Mouse (Mus musculus) lung, postnatal 0 days (tissue): Measurements from ENCODE around the gene Ankrd53. TPM values are rescaled to one million over a fixed set of nuclear protein-coding genes. Genes with fewer than 3 reads are reported as not detected.

Source experiments
- ATAC-seq: fragments of 200-750 bp; cut with Nextera tagmentation; 2 replicates; pipeline ENCODE4 v1.8.0; 2017; ENCODE audit warnings: moderate library complexity
- DNase-seq: peaks from one replicate; pipeline ENCODE4 v3.0.0-alpha.2; 2016; ENCODE audit warnings: low spot score
- H3K27ac ChIP-seq: fragments of 300-500 bp; sonication (generic); 2 replicates; pipeline ENCODE4 v1.5.1; 2014; ENCODE audit warnings: antibody characterized with exemption, mild to moderate bottlenecking, low read length, mixed read lengths
- H3K27me3 ChIP-seq: fragments of 300-500 bp; sonication (generic); replicated peaks from 2 replicates; pipeline ENCODE4 v1.6.1; 2014; ENCODE audit warnings: low read length, mixed read lengths; ENCODE audit not compliant: insufficient read depth
- H3K36me3 ChIP-seq: fragments of 300-500 bp; sonication (generic); 2 replicates; pipeline ENCODE4 v1.6.1; 2014; ENCODE audit warnings: low read length, mixed read lengths; ENCODE audit not compliant: insufficient read depth
- H3K4me1 ChIP-seq: fragments of 300-500 bp; sonication (generic); 2 replicates; pipeline ENCODE4 v1.6.1; 2014; ENCODE audit warnings: antibody characterized with exemption, low read depth, low read length, mixed read lengths; ENCODE audit not compliant: insufficient read depth
- H3K4me2 ChIP-seq: fragments of 300-500 bp; sonication (generic); replicated peaks from 2 replicates; pipeline ENCODE4 v1.6.1; 2014; ENCODE audit warnings: low read depth, mild to moderate bottlenecking, low read length, moderate library complexity, mixed read lengths
- H3K4me3 ChIP-seq: fragments of 300-500 bp; sonication (generic); 2 replicates; pipeline ENCODE4 v1.5.1; 2014; ENCODE audit warnings: low read depth, low read length
- H3K9ac ChIP-seq: fragments of 300-500 bp; sonication (generic); replicated peaks from 2 replicates; pipeline ENCODE4 v1.6.1; 2014; ENCODE audit warnings: low read depth, mild to moderate bottlenecking
- H3K9me3 ChIP-seq: fragments of 300-500 bp; sonication (generic); 2 replicates; pipeline ENCODE4 v1.6.1; 2016; ENCODE audit warnings: low read length, mixed read lengths
- CTCF ChIP-seq: IDR thresholded peaks from 2 replicates; pipeline ENCODE4 v1.5.1; 2016; ENCODE audit warnings: antibody characterized with exemption, mild to moderate bottlenecking
- EP300 ChIP-seq: IDR thresholded peaks from 2 replicates; pipeline ENCODE4 v1.6.1; 2016; ENCODE audit warnings: antibody characterized with exemption, mild to moderate bottlenecking, control low read depth
- WGBS: fragments of 180-500 bp; shearing (Covaris S2); extraction: QIAGEN DNeasy Blood & Tissue Kit; methylation state at CpG from one replicate; pipeline ENCODE4 v1.1.7; 2014; 5-methylcytosine and 5-hydroxymethylcytosine counted together
- polyA plus RNA-seq: library from polyadenylated mRNA; unstranded; fragments of >200 nt; fragmentation: Nextera tagmentation; extraction: Ambion mirVana; gene quantifications from 2 replicates; pipeline ENCODE4 v1.2.1, GENCODE M21; 2015

The Ankrd53 gene
- polyA plus RNA-seq, 1 experiment from 2014 or later: 0.12 TPM

DNA sequence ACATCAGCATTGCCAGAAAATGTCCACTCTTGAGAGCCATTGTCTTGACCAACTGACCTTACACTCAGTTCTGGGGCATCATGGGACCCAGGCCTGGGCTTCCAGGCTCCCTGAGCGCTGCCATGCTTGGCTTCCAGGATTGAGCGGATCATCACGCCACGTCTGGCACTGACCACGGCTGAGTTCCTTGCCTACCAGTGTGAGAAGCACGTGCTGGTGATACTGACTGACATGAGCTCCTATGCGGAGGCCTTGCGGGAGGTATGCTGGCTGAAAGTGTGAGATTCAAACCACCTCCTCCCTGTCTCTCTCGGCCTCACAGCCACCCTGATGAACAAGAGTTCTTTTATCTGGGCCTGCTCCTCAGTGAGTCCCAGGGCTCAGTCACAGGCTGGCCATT lies 6.4 kb upstream of the Ankrd53 start:
- Histone ChIP-seq H3K9me3 (no peaks in the 10 kb centered on the region), H3K36me3 (no peaks in the 10 kb centered on the region), H3K4me3 (no peak overlapping the region), H3K27me3 (peaks cover 20% of the 10 kb centered on the region; the same call in 1 of the 2 replicates), H3K9ac (no peak overlapping the region), H3K4me2 (no peak overlapping the region), H3K4me1 (no peaks in the 10 kb centered on the region), H3K27ac (no peak overlapping the region)
- 63% methylated on average over 9 of the region's 9 CpGs for WGBS
- TF ChIP-seq EP300 (no peak), CTCF (no peak)
- ATAC-seq: no peak
- DNase-seq: no peak

DNA sequence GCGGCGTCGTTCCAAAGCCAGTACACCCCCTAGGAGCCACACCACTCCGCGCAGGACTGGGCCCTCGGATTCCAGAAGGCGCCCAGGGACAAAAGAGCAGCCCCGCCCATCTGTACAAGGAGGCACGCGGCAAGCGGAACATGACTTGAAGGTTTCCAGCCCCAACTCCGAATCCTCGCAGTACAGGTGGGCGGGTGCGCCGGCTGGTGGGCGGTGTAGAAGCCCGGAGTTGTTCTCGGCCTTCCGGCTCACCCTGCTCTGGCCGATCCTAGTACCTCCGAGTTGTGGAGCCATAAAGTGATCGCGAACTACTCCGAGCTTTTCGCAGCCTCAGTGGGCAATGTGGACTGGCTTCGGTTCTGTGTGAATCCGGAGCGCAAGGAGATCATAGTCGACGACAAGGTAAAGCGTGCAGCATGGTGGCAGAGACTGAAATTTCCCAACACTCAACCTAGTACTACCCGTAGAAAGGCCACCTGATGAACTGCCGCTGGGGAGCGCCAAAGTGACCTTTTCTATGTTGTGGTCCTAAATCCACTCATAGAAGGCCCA lies 512 bp downstream of the Ankrd53 start:
- peak overlapping the region; percentile 51 for H3K4me2 ChIP-seq
- peak overlapping the region; percentile 14; the same call in 1 of the 2 replicates for H3K4me3 ChIP-seq
- 2% methylated on average over 35 of the region's 35 CpGs for WGBS
- ATAC-seq (peak; percentile 84), DNase-seq (peak; percentile 68)
- H3K4me1 ChIP-seq: 0 out of 2 replicates have a peak, but pooled peaks cover 5% of the 10 kb centered on the region
- H3K9me3 ChIP-seq: no peaks in the 10 kb centered on the region
- H3K36me3 ChIP-seq: no peaks in the 10 kb centered on the region
- no peak overlapping the region for H3K27ac ChIP-seq
- TF ChIP-seq CTCF (peak; percentile 52), EP300 (no peak)
- H3K9ac ChIP-seq: no peak overlapping the region
- H3K27me3 ChIP-seq: peaks cover 20% of the 10 kb centered on the region

DNA sequence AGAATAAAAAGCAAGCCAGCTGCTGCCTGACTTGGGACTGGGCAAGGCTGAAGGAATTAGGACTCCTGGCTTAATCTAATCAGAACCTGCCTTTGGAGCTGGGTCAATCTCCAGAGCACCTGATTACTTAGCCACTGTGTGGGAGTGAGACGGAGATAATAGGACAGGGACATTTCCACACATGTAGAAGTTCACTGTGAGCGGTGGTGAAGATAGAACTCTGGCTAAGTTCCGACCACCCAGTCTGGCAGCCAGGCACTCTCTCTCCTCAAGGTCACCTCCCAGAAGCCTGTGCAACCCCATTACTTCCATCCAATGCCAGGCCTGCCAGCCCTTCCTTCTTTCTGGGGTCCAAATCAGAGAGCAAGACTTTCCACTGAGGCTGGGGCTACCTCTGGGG lies 4.5 kb downstream of the Ankrd53 start:
- 87% methylated on average over 3 of the region's 3 CpGs for WGBS
- TF ChIP-seq EP300: no peak
- TF ChIP-seq CTCF: no peak
- no peak overlapping the region for H3K4me2 ChIP-seq
- no peaks in the 10 kb centered on the region for H3K36me3 ChIP-seq
- no peak for DNase-seq
- H3K27ac ChIP-seq: no peak overlapping the region
- 0 out of 2 replicates have a peak, but pooled peaks cover 5% of the 10 kb centered on the region for H3K4me1 ChIP-seq
- no peak for ATAC-seq
- no peaks in the 10 kb centered on the region for H3K9me3 ChIP-seq
- H3K9ac ChIP-seq: no peak overlapping the region
- no peak overlapping the region for H3K4me3 ChIP-seq
- H3K27me3 ChIP-seq: no peaks in the 10 kb centered on the region

DNA sequence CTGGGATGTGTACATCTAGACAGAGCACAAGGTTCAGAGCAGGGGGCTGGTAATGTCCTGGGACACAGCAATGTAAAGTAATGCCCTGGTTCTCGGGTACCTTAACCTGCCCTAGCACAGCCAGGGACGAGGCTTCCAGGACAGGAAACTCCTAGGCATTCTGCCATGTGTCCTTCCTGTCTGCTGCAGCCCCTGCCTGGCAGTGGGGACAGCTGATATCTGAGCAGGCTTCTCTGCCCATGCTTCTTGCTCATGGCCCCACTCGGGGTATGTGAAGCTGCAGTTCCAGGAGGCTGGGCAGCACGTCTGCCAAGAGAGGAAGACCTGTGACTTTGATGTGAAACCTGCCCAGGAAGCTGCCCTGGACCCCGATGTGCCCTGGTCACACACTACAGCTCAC lies 6.0 kb downstream of the Ankrd53 start:
- H3K4me2 ChIP-seq: no peak overlapping the region
- TF ChIP-seq EP300 (no peak), CTCF (no peak)
- no peaks in the 10 kb centered on the region for H3K36me3 ChIP-seq
- WGBS: 39% methylated on average over 5 of the region's 5 CpGs
- H3K9me3 ChIP-seq: no peaks in the 10 kb centered on the region
- no peak for ATAC-seq
- no peaks in the 10 kb centered on the region for H3K4me1 ChIP-seq
- DNase-seq: no peak
- H3K27ac ChIP-seq: no peak overlapping the region
- H3K27me3 ChIP-seq: no peaks in the 10 kb centered on the region
- H3K9ac ChIP-seq: no peak overlapping the region
- H3K4me3 ChIP-seq: no peak overlapping the region

DNA sequence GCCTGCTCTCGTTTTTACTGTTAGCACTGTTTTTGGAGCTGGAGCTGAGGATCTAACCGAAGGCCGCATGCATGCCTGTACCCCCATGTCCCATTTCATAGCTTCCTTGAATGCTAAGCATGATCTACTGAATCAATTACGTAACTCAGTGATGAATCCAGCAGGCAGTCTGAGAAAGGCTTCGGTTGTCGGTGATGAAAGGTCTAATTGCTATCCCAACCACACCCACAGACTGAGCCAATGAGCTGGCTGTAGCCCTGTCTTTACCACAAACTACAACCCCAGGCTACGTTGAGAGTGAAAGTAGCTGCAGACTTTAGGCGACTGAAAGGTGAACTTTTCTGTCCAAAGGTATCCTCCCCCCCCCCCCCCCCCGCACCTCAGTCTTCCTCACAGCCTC lies 11.7 kb downstream of the Ankrd53 start:
- Histone ChIP-seq H3K4me1 (peaks cover 6% of the 10 kb centered on the region; the same call in 1 of the 2 replicates), H3K9me3 (no peaks in the 10 kb centered on the region), H3K4me3 (peak overlapping the region; percentile 85; the same call in 1 of the 2 replicates), H3K36me3 (no peaks in the 10 kb centered on the region), H3K27me3 (no peaks in the 10 kb centered on the region), H3K9ac (no peak overlapping the region), H3K27ac (no peak overlapping the region), H3K4me2 (peak overlapping the region; percentile 84)
- ATAC-seq: no peak
- DNase-seq: peak; percentile 67
- 56% methylated on average over 8 of the region's 9 CpGs for WGBS
- TF ChIP-seq EP300: no peak
- no peak for TF ChIP-seq CTCF

DNA sequence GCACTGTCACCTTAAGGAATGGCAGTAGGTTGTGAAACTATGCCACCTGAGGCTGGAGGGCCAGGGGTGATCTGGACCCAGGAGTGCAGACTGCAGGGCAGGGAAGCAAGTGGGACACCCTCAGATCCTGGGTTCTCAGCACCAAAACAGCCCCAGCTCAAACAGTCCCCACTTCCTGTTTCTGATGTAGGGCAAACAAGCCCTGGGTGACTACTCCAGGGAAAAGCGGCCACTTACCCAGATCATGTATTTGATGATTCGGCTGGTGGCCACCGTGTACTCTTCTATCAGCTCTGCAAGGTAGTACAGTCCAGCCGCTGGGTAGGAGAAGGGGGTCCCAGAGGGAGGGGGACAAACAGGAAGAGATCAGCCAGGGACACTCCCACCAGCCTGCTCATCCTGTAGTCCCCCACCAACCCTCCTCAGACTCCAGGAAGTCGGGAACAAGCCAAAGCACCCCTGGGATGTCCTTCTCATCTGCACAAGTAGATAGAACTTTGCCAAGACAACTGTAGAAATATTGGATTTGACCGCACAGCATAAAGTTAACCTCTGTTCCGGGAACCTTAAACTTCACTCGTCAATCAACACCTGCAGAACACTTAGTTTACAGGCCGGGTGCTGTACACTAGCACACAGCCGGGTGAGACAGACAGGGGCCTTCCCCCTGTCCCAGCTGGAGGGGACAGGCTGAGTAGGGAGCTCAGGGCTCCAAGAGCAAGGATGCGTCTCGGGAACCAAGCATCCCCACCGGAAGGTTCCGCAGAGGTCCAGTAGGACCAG lies 12.5 kb downstream of the Ankrd53 start:
- H3K9me3 ChIP-seq: no peaks in the 10 kb centered on the region
- H3K4me2 ChIP-seq: peak overlapping the region; percentile 84
- no peaks in the 10 kb centered on the region for H3K27me3 ChIP-seq
- H3K9ac ChIP-seq: peak overlapping the region; percentile 78
- TF ChIP-seq CTCF: no peak
- TF ChIP-seq EP300: no peak
- DNase-seq (peak; percentile 33), ATAC-seq (no peak; the same call in 1 of the 2 replicates)
- WGBS: 2% methylated on average over 14 of the region's 14 CpGs
- H3K4me3 ChIP-seq: peak overlapping the region; percentile 85
- no peaks in the 10 kb centered on the region for H3K36me3 ChIP-seq
- H3K4me1 ChIP-seq: peaks cover 6% of the 10 kb centered on the region; the same call in 1 of the 2 replicates
- peak overlapping the region; percentile 82 for H3K27ac ChIP-seq
